Mouse (Mus musculus): ENCODE results near the gene Spata1.
"Not testable (repeated sequence)": the region's sequence is repeated elsewhere in the genome, so short reads cannot be mapped to it uniquely, and the experiment has no call there.

The Spata1 gene

GRCm38 (mm10) chr3:146450371-146450841 is 49.1 kb downstream of the Spata1 start:
- DNase-seq, result peak; percentile 96

- no peak for DNase-seq
These were observed 49.8 kb downstream of the Spata1 start, which contains the start of gene Ctbs for GRCm38 (mm10) chr3:146449745-146450250. Gene Ctbs (plus strand): TSS chr3:146449795.

GRCm38 (mm10) chr3:146448969-146449368 is 50.6 kb downstream of the Spata1 start:
- no peak for DNase-seq

- no peak for DNase-seq
These were observed 51.2 kb downstream of the Spata1 start for GRCm38 (mm10) chr3:146448372-146448771.

- no peak for DNase-seq
These were observed 52.0 kb downstream of the Spata1 start for GRCm38 (mm10) chr3:146447598-146447997.

- no peak for DNase-seq
These were observed 52.4 kb downstream of the Spata1 start for GRCm38 (mm10) chr3:146447156-146447555.

GRCm38 (mm10) chr3:146444880-146445279 is 54.7 kb downstream of the Spata1 start:
- DNase-seq, result no peak

GRCm38 (mm10) chr3:146443380-146443779 is 56.2 kb downstream of the Spata1 start:
- no peak for DNase-seq

- no peak for DNase-seq
These were observed 56.6 kb downstream of the Spata1 start for GRCm38 (mm10) chr3:146442936-146443335.

- DNase-seq, result no peak
These were observed 57.1 kb downstream of the Spata1 start for GRCm38 (mm10) chr3:146442484-146442883.

- DNase-seq, result no peak
These were observed 59.1 kb downstream of the Spata1 start for GRCm38 (mm10) chr3:146440422-146440821.

GRCm38 (mm10) chr3:146440011-146440410 is 59.5 kb downstream of the Spata1 start:
- DNase-seq, result no peak

- no peak for DNase-seq
These were observed 63.4 kb downstream of the Spata1 start for GRCm38 (mm10) chr3:146436114-146436513.

GRCm38 (mm10) chr3:146435533-146435932 is 64.0 kb downstream of the Spata1 start:
- DNase-seq, result no peak

- no peak for DNase-seq
These were observed 64.9 kb downstream of the Spata1 start for GRCm38 (mm10) chr3:146434686-146435085.

GRCm38 (mm10) chr3:146433681-146434350 is 65.7 kb downstream of the Spata1 start:
- no peak for DNase-seq

GRCm38 (mm10) chr3:146433063-146433462 is 66.5 kb downstream of the Spata1 start:
- not testable (repeated sequence) for DNase-seq

- peak; percentile 37 for DNase-seq
These were observed 73.1 kb downstream of the Spata1 start for GRCm38 (mm10) chr3:146426489-146426888.

GRCm38 (mm10) chr3:146425902-146426301 is 73.7 kb downstream of the Spata1 start:
- DNase-seq, result peak; percentile 52

GRCm38 (mm10) chr3:146424306-146424900 is 75.2 kb downstream of the Spata1 start:
- DNase-seq, result peak; percentile 62

- DNase-seq, result no peak
These were observed 75.8 kb downstream of the Spata1 start for GRCm38 (mm10) chr3:146423710-146424109.

- no peak for DNase-seq
These were observed 77.8 kb downstream of the Spata1 start for GRCm38 (mm10) chr3:146421787-146422186.

- DNase-seq, result no peak
These were observed 79.5 kb downstream of the Spata1 start for GRCm38 (mm10) chr3:146419992-146420537.

GRCm38 (mm10) chr3:146419534-146419933 is 80.0 kb downstream of the Spata1 start:
- DNase-seq, result no peak
